Mouse (Mus musculus) hindbrain, embryonic 11.5 days (tissue): ENCODE results near the gene Atp6ap1. TPM values are rescaled to one million over a fixed set of nuclear protein-coding genes. Genes with fewer than 3 reads are reported as not detected.
A peak's percentile ranks its signal among the peaks of the same experiment; 100 is the strongest.

Source experiments
- ATAC-seq: fragments of 200-750 bp; cut with Nextera tagmentation; 2 replicates; pipeline ENCODE4 v1.8.0; 2017; ENCODE audit warnings: mild to moderate bottlenecking, moderate TSS enrichment, moderate library complexity; ENCODE audit not compliant: low FRiP score
- DNase-seq: peaks from one replicate; pipeline ENCODE4 v3.0.0-alpha.2; 2015; ENCODE audit warnings: low spot score
- H3K27ac ChIP-seq: fragments of 300-500 bp; sonication (generic); 2 replicates; pipeline ENCODE4 v1.5.1; 2014; ENCODE audit warnings: mild to moderate bottlenecking, low read depth, low read length
- H3K27me3 ChIP-seq: fragments of 300-500 bp; sonication (generic); 2 replicates; pipeline ENCODE4 v1.6.1; 2014; ENCODE audit warnings: mild to moderate bottlenecking, low read length, moderate library complexity, mixed read lengths; ENCODE audit not compliant: control insufficient read depth, insufficient read depth
- H3K36me3 ChIP-seq: fragments of 300-500 bp; sonication (generic); 2 replicates; pipeline ENCODE4 v1.6.1; 2014; ENCODE audit warnings: mild to moderate bottlenecking, low read length, moderate library complexity, mixed read lengths; ENCODE audit not compliant: control insufficient read depth, insufficient read depth
- H3K4me1 ChIP-seq: fragments of 300-500 bp; sonication (generic); replicated peaks from 2 replicates; pipeline ENCODE4 v1.6.1; 2014; ENCODE audit warnings: low read length, mixed read lengths; ENCODE audit not compliant: control insufficient read depth, insufficient read depth
- H3K4me2 ChIP-seq: fragments of 300-500 bp; sonication (generic); replicated peaks from 2 replicates; pipeline ENCODE4 v1.6.1; 2014; ENCODE audit warnings: mild to moderate bottlenecking, low read depth, low read length
- H3K4me3 ChIP-seq: fragments of 300-500 bp; sonication (generic); 2 replicates; pipeline ENCODE4 v1.5.1; 2014; ENCODE audit warnings: low read depth, low read length
- H3K9ac ChIP-seq: fragments of 300-500 bp; sonication (generic); 2 replicates; pipeline ENCODE4 v1.6.1; 2014; ENCODE audit warnings: low read depth, low read length
- H3K9me3 ChIP-seq: fragments of 300-500 bp; sonication (generic); 2 replicates; pipeline ENCODE4 v1.6.1; 2016; ENCODE audit warnings: low read length; ENCODE audit not compliant: control insufficient read depth
- WGBS: fragments of 180-500 bp; shearing (Covaris S2); extraction: QIAGEN DNeasy Blood & Tissue Kit; methylation state at CpG from one replicate; pipeline ENCODE4 v1.1.7; 2014; 5-methylcytosine and 5-hydroxymethylcytosine counted together
- polyA plus RNA-seq: library from polyadenylated mRNA; unstranded; fragments of >200 nt; fragmentation: Nextera tagmentation; extraction: Ambion mirVana; gene quantifications from 2 replicates; pipeline ENCODE4 v1.2.1, GENCODE M21; 2014

Gene Atp6ap1
- polyA plus RNA-seq, 1 experiment from 2014 or later = 91.7 TPM

GRCm38 (mm10) chrX:74270062-74270901, 26.6 kb upstream of the Atp6ap1 start, which contains the start of gene Rpl10:
TSS of gene Rpl10 (plus strand) at chrX:74270812.
- H3K9ac ChIP-seq = peak within 1 kb of the TSS; percentile 71
- H3K4me1 ChIP-seq = no peaks in the 10 kb centered on the region
- peak within 1 kb of the TSS; percentile 54 for H3K4me3 ChIP-seq
- H3K27me3 ChIP-seq = no peaks in the 10 kb centered on the region
- H3K27ac ChIP-seq = peak within 1 kb of the TSS; percentile 90
- H3K36me3 ChIP-seq = no peaks in the 10 kb centered on the region
- whole genome bisulfite sequencing = 15% methylated on average over 42 of the region's 42 CpGs
- H3K4me2 ChIP-seq = peak within 1 kb of the TSS; percentile 49
- ATAC-seq (peak; percentile 95), DNase-seq (peak; percentile 91)
- no peaks in the 10 kb centered on the region for H3K9me3 ChIP-seq

GRCm38 (mm10) chrX:74270902-74271551, 25.9 kb upstream of the Atp6ap1 start:
- Histone ChIP-seq H3K4me3 (peak overlapping the region; percentile 54), H3K36me3 (no peaks in the 10 kb centered on the region), H3K4me1 (no peaks in the 10 kb centered on the region), H3K9ac (peak overlapping the region; percentile 71), H3K9me3 (no peaks in the 10 kb centered on the region), H3K4me2 (peak overlapping the region; percentile 49), H3K27ac (peak overlapping the region; percentile 42; the same call in 1 of the 2 replicates), H3K27me3 (no peaks in the 10 kb centered on the region)
- ATAC-seq (no peak), DNase-seq (peak; percentile 48)
- 18% methylated on average over 27 of the region's 27 CpGs for WGBS

DNA sequence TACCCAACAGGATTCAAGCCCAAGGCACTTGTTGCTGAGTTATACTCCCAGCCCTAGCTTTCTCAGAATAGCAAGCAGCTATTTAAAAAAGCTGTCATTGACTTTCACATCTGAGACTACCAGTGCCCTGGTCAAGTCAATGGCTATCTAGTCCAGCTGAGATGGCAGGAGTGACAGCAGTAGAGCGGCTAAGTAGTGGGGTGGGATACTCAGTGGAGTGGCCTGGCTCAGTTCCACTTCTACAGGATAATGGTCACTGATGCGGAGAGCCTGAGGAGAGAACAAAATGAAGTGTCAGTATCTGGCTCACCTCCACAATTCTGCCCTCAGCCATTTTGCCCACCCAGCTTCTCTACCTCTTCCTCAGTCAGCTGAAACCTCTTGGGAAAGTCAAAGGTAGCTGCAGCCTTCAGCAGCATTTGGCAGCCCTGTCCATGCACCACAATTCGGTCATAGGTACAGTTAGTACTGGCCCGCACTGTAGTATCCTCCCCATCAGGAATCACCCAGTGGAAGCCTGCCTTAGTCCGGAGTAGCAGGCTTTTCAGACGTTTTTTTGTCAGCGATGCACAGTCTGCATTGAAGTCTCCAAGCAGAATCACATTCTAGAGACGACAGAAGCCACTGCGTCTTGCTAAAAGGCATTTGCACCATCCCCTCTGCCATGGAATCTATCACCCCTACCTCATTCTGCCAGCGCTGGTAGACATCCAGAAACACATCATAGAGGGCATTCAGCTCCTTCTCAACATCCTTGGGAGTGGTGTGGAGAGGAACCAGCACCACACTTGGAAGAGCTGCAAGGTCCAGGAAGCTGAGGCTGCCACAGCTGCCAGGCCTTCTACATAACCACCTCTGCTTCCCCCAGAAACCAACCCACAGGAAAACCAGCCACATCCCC, 23.2 kb upstream of the Atp6ap1 start:
- Histone ChIP-seq H3K36me3 (no peaks in the 10 kb centered on the region), H3K9ac (no peak overlapping the region), H3K4me2 (no peak overlapping the region), H3K27ac (no peak overlapping the region), H3K27me3 (no peaks in the 10 kb centered on the region), H3K4me1 (no peaks in the 10 kb centered on the region), H3K9me3 (no peaks in the 10 kb centered on the region), H3K4me3 (no peak overlapping the region)
- WGBS = 31% methylated on average over 10 of the region's 10 CpGs
- ATAC-seq (no peak), DNase-seq (no peak)

DNA sequence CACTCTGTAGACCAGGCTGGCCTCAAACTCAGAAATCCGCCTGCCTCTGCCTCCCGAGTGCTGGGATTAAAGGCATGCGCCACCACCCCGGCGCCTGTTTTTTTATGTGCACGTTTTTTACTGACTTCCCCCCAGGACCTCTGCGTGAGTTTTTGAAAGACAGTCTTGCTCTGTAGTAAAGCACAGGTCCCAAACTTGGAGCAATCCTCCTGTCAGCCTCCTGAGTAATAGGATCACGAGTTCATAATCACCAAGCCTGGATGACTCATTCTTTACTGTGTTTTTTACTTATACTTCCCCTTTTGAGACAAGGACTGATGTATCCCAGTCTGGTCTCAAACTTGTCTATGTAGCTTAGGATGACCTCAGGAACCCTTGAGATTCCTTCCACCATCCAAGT, 19.0 kb upstream of the Atp6ap1 start:
- H3K9me3 ChIP-seq = no peaks in the 10 kb centered on the region
- no peaks in the 10 kb centered on the region for H3K4me1 ChIP-seq
- no peak overlapping the region for H3K4me3 ChIP-seq
- no peaks in the 10 kb centered on the region for H3K27me3 ChIP-seq
- H3K9ac ChIP-seq = no peak overlapping the region
- no peak for ATAC-seq
- no peak overlapping the region for H3K27ac ChIP-seq
- H3K4me2 ChIP-seq = no peak overlapping the region
- WGBS = 84% methylated on average over 7 of the region's 8 CpGs
- no peaks in the 10 kb centered on the region for H3K36me3 ChIP-seq
- no peak for DNase-seq

GRCm38 (mm10) chrX:74281041-74281731, 15.7 kb upstream of the Atp6ap1 start:
- whole genome bisulfite sequencing = 21% methylated on average over 14 of the region's 14 CpGs
- no peak overlapping the region for H3K27ac ChIP-seq
- ATAC-seq = no peak

DNA sequence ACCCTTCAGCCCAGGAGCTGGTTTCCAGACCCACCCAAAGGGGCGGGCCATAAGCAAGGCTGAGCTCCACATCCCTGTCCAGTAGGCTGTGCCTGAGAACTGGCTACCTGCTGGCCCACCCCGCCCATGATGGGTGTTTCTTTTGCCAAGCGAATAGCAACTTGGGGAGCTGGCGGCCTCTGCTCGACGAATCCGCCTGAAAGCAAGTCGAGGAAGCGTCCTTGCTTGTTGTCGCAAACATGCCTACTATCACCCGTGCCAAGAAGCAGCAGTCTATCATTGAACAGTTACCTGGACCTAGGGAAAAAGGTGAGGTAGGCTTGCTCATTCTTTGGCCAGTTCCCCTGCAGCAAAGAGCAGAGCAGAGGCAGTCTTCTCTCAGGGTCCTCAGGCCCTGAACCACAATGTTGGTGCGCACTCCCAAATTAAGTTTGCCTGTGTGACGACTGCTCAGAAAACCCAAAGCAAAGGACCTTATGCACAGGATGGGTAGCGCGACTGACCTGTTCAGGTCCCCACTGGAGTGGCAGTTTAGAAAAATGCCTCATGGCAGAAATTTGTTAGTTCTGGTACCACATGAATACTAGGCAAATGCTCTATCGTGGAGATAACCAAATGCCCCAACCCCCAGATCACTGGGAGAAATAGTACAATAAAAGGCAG, 15.0 kb upstream of the Atp6ap1 start, which contains the start of the genes Taz and Dnase1l1:
Taz (plus strand) TSS at position 181 of the 663 bp plus-strand sequence.
Dnase1l1 (minus strand) TSS at position 606 of the 663 bp plus-strand sequence.
- ATAC-seq = peak; percentile 56
- Histone ChIP-seq H3K27me3 (no peaks in the 10 kb centered on the region), H3K4me3 (peak within 1 kb of the TSS; percentile 43), H3K4me2 (peak within 1 kb of the TSS; percentile 45), H3K27ac (peak within 1 kb of the TSS; percentile 19; the same call in 1 of the 2 replicates), H3K9me3 (no peaks in the 10 kb centered on the region), H3K9ac (peak within 1 kb of the TSS; percentile 64), H3K4me1 (no peaks in the 10 kb centered on the region), H3K36me3 (no peaks in the 10 kb centered on the region)
- peak; percentile 42 for DNase-seq
- WGBS = 9% methylated on average over 16 of the region's 16 CpGs

More at GRCm38 (mm10) chrX:74281041-74281731, 15.7 kb upstream of the Atp6ap1 start:
- Histone ChIP-seq H3K9me3 (no peaks in the 10 kb centered on the region), H3K4me1 (no peaks in the 10 kb centered on the region), H3K36me3 (no peaks in the 10 kb centered on the region), H3K9ac (peak overlapping the region; percentile 64; the same call in 1 of the 2 replicates), H3K4me3 (peak overlapping the region; percentile 43), H3K4me2 (peak overlapping the region; percentile 45), H3K27me3 (no peaks in the 10 kb centered on the region)
- no peak for DNase-seq

DNA sequence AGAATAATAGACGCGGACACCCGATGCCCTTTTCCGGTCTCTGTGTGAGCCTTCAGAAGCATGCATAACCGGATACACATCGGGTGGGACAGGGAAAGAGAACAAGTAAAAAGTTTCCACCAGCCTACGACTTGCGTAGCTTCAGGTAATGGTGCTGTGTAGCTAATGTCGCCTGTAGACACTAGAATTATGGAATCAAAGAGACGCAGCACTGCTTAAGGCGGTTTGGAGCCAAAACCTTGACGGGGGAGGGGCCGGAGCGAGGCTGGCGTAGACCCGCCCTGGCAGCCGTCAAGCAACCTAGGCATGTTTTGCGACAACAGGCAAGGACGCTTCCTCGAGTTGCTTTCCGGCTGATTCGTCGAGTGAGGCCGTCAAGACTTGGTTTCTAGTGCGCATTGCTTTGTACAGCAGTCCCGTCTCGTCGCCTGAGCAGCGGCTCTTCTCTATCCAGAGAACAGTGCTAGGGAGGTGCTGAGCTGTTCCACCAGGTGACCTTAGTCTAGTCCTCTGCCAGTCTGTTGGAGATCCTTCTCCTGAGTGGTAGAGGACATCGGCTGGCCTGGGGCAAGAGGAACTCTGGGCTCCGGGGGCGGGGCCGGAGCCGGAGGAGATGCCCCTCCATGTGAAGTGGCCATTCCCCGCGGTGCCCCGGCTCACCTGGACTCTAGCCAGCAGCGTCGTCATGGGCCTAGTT, 14.4 kb upstream of the Atp6ap1 start:
- Histone ChIP-seq H3K36me3 (no peaks in the 10 kb centered on the region), H3K27ac (peak overlapping the region; percentile 19; the same call in 1 of the 2 replicates), H3K4me3 (peak overlapping the region; percentile 43), H3K4me1 (no peaks in the 10 kb centered on the region), H3K9ac (peak overlapping the region; percentile 64), H3K9me3 (no peaks in the 10 kb centered on the region), H3K27me3 (no peaks in the 10 kb centered on the region), H3K4me2 (peak overlapping the region; percentile 45)
- DNase-seq (peak; percentile 81), ATAC-seq (peak; percentile 82)
- 18% methylated on average over 39 of the region's 39 CpGs for WGBS
